Mouse (Mus musculus): ENCODE results near the gene Pcgf2.

GRCm38 (mm10) chr11:97678301-97678700, 22.0 kb downstream of the Pcgf2 start:
- TF ChIP-seq CTCF (IDR thresholded peaks at IDR 0.05; ENCODE audit: low read depth, low read length) (no peak), GATA2 (IDR thresholded peaks at IDR 0.05; ENCODE audit: borderline replicate concordance, low read depth, low read length) (no peak), GATA1 (IDR thresholded peaks at IDR 0.05; ENCODE audit: borderline replicate concordance, low read length) (no peak), TAL1 (conservative IDR thresholded peaks at IDR 0.05; ENCODE audit: low read depth, low read length) (no peak), POLR2AphosphoS5 (IDR thresholded peaks at IDR 0.05; ENCODE audit: insufficient replicate concordance, low read depth, low read length) (no peak)
